Comparison of ENCODE assay signal across 21 mouse cellular contexts in the genomic region with DNA sequence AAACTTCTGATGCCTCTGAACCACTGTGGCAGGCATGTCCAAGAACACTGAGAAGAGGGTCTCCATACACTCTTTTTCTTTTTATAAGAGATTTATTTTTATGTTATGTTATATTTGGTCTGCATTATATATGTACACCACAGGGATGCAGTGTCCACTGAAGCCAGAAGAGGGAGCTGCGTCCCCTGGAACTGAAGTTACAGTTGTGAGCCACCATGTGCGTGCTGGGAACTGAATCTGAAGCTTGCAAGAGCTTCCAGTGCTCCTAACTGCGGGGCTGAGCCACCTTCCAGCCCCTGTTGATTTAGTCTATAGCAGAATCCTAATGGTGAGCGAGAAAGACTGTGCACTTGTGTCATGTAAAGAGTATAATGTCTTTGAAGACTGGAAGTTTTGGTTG.
DNase-seq lines count a peak whose midpoint lies in the region; ATAC-seq and TF ChIP-seq lines count a peak whose summit lies in the region.
"Had no signal": no experiment of that assay in that cellular context is flagged by ENCODE, and none has a peak within 500 bp of the region (broad histone marks: within the 10 kb centered on the region; RNA-seq: fewer than 3 reads in every experiment).

No protein-coding gene starts in this region.

- no peaks in the 10 kb centered on the region for H3K4me1 ChIP-seq in liver, embryonic 14.5 days (replicated peaks; ENCODE audit: control insufficient read depth in 2 of 2, insufficient read depth in 2 of 2, low read length in 1 of 2)
- H3K4me1 ChIP-seq in liver, postnatal 0 days (ENCODE audit: insufficient read depth), result no peaks in the 10 kb centered on the region
- no peaks in the 10 kb centered on the region for H3K4me1 ChIP-seq in ES-Bruce4 (ENCODE audit: control insufficient read depth, insufficient read depth, low read length)
- no peaks in the 10 kb centered on the region for H3K4me1 ChIP-seq in MEL (ENCODE audit: control insufficient read depth in 1 of 2, insufficient read depth in 2 of 2, low read length in 2 of 2)
- H3K4me1 ChIP-seq: embryonic facial prominence, embryonic 12.5 days; forebrain, embryonic 15.5 days; heart, embryonic 10.5 days had no signal

- TF ChIP-seq EP300 in liver, embryonic 14.5 days (IDR thresholded peaks at IDR 0.05; ENCODE audit: low read depth), result no peak
- no peak for TF ChIP-seq EP300 in liver, postnatal 0 days (IDR thresholded peaks at IDR 0.05; ENCODE audit: low read depth)
- TF ChIP-seq EP300 in ES-Bruce4 (IDR thresholded peaks at IDR 0.05; ENCODE audit: insufficient read depth, low read depth, low read length), result no peak
- TF ChIP-seq EP300 in MEL (IDR thresholded peaks at IDR 0.05; ENCODE audit: low read depth in 1 of 2, low read length in 2 of 2), result no peak

- DNase-seq in liver, embryonic 14.5 days (ENCODE audit: low read depth in 3 of 3, low spot score in 3 of 3), result no peak
- DNase-seq in liver, postnatal 0 days, result no peak
- DNase-seq in MEL (ENCODE audit: low read depth, low spot score), result peak; percentile 8
- no peak for DNase-seq in brain, embryonic 14.5 days (ENCODE audit: low read depth)
- no peak for DNase-seq in natural killer cell, adult 2 months (ENCODE audit: low spot score in 2 of 2)
- DNase-seq in cerebellum, postnatal 14 days, result no peak
- DNase-seq in testis, postnatal 10 days (ENCODE audit: low spot score), result no peak
- DNase-seq: adrenal gland, adult 8-10 months; adrenal gland, postnatal 36 days; cerebellum, adult 11 months; cerebellum, adult 8-10 months; cerebellum, postnatal 25 days; heart, adult 18-20 months; heart, postnatal 10 days; heart, postnatal 4 days had no signal

- H3K4me2 ChIP-seq in liver, embryonic 14.5 days (ENCODE audit: low read depth), result no peak overlapping the region
- no peak overlapping the region for H3K4me2 ChIP-seq in liver, postnatal 0 days (ENCODE audit: low read depth, low read length)
- H3K4me2 ChIP-seq: embryonic facial prominence, embryonic 12.5 days; forebrain, embryonic 15.5 days; hindbrain, embryonic 13.5 days had no signal

- H3K79me2 ChIP-seq in MEL (ENCODE audit: control insufficient read depth, insufficient read depth, low read length, poor library complexity), result no peaks in the 10 kb centered on the region

- H3K9me3 ChIP-seq in liver, embryonic 14.5 days (ENCODE audit: control insufficient read depth, low read length), result no peaks in the 10 kb centered on the region
- no peaks in the 10 kb centered on the region; the same call in 1 of the 2 replicates for H3K9me3 ChIP-seq in liver, postnatal 0 days (ENCODE audit: low read length)
- H3K9me3 ChIP-seq in ES-Bruce4 (replicated peaks; ENCODE audit: control insufficient read depth, insufficient read depth, low read length, poor library complexity, severe bottlenecking) (no peaks in the 10 kb centered on the region; the same call in 1 of the 2 replicates), MEL (replicated peaks; ENCODE audit: insufficient read depth, low read length) (no peaks in the 10 kb centered on the region)
- H3K9me3 ChIP-seq: embryonic facial prominence, embryonic 12.5 days; forebrain, embryonic 15.5 days; heart, embryonic 10.5 days; hindbrain, embryonic 13.5 days had no signal

- no peak overlapping the region for H3K4me3 ChIP-seq in liver, embryonic 14.5 days (ENCODE audit: insufficient read depth in 1 of 2, low read depth in 2 of 2, low read length in 2 of 2)
- H3K4me3 ChIP-seq in liver, postnatal 0 days (ENCODE audit: low read depth, low read length), result no peak overlapping the region
- H3K4me3 ChIP-seq in ES-Bruce4 (ENCODE audit: low read depth, low read length) (no peak overlapping the region), MEL (ENCODE audit: control insufficient read depth in 1 of 2, insufficient read depth in 1 of 2, low read depth in 2 of 2, low read length in 2 of 2) (no peak overlapping the region)
- H3K4me3 ChIP-seq: embryonic facial prominence, embryonic 12.5 days; forebrain, embryonic 15.5 days; heart, embryonic 10.5 days; hindbrain, embryonic 13.5 days had no signal

- H3K27me3 ChIP-seq in liver, embryonic 14.5 days (ENCODE audit: control insufficient read depth, insufficient read depth, low read length), result no peaks in the 10 kb centered on the region
- no peaks in the 10 kb centered on the region for H3K27me3 ChIP-seq in liver, postnatal 0 days (ENCODE audit: insufficient read depth, low read length)
- H3K27me3 ChIP-seq in ES-Bruce4 (ENCODE audit: control insufficient read depth, insufficient read depth, low read length, poor library complexity, severe bottlenecking) (no peaks in the 10 kb centered on the region), MEL (ENCODE audit: control insufficient read depth in 1 of 2, insufficient read depth in 2 of 2, low read length in 2 of 2) (no peaks in the 10 kb centered on the region)
- H3K27me3 ChIP-seq: embryonic facial prominence, embryonic 12.5 days; forebrain, embryonic 15.5 days; hindbrain, embryonic 13.5 days had no signal

- 60% methylated on average over 4 of the region's 4 CpGs for WGBS in liver, embryonic 14.5 days (ENCODE audit: insufficient replicate concordance)
- 75% methylated on average over 4 of the region's 4 CpGs for WGBS in liver, postnatal 0 days (ENCODE audit: insufficient replicate concordance)

- H3K9ac ChIP-seq in liver, embryonic 14.5 days (replicated peaks), result no peak overlapping the region
- no peak overlapping the region for H3K9ac ChIP-seq in liver, postnatal 0 days (replicated peaks)
- no peak overlapping the region for H3K9ac ChIP-seq in ES-Bruce4 (ENCODE audit: low read depth, poor library complexity, severe bottlenecking)
- no peak overlapping the region for H3K9ac ChIP-seq in MEL (ENCODE audit: control insufficient read depth, low read depth, low read length, poor library complexity, severe bottlenecking)
- H3K9ac ChIP-seq: embryonic facial prominence, embryonic 12.5 days; forebrain, embryonic 15.5 days; hindbrain, embryonic 13.5 days had no signal

- no peaks in the 10 kb centered on the region for H3K36me3 ChIP-seq in liver, embryonic 14.5 days (replicated peaks; ENCODE audit: control insufficient read depth, insufficient read depth, low read depth)
- no peaks in the 10 kb centered on the region for H3K36me3 ChIP-seq in liver, postnatal 0 days (replicated peaks; ENCODE audit: insufficient read depth, low read length)
- H3K36me3 ChIP-seq in ES-Bruce4 (ENCODE audit: control insufficient read depth, insufficient read depth, low read length, poor library complexity, severe bottlenecking), result no peaks in the 10 kb centered on the region
- no peaks in the 10 kb centered on the region for H3K36me3 ChIP-seq in MEL (ENCODE audit: control insufficient read depth in 1 of 2, insufficient read depth in 2 of 2, low read length in 2 of 2)
- H3K36me3 ChIP-seq: embryonic facial prominence, embryonic 12.5 days; forebrain, embryonic 15.5 days; G1E; heart, embryonic 10.5 days; hindbrain, embryonic 13.5 days had no signal

- no peak overlapping the region for H3K27ac ChIP-seq in liver, embryonic 14.5 days
- no peak overlapping the region for H3K27ac ChIP-seq in liver, postnatal 0 days (ENCODE audit: low read depth)
- no peak overlapping the region for H3K27ac ChIP-seq in ES-Bruce4 (ENCODE audit: insufficient read depth, low read length)
- H3K27ac ChIP-seq in MEL (ENCODE audit: control insufficient read depth, low read depth, low read length), result no peak overlapping the region
- H3K27ac ChIP-seq: embryonic facial prominence, embryonic 12.5 days; forebrain, embryonic 15.5 days; heart, embryonic 10.5 days; hindbrain, embryonic 13.5 days had no signal

- TF ChIP-seq POLR2A in ES-Bruce4 (IDR thresholded peaks at IDR 0.05; ENCODE audit: insufficient read depth, low read length), result no peak
- no peak for TF ChIP-seq POLR2A in MEL (IDR thresholded peaks at IDR 0.05; ENCODE audit: control insufficient read depth in 1 of 2, insufficient read depth in 1 of 2, low read depth in 1 of 2, low read length in 2 of 2, poor library complexity in 1 of 2)
- no peak for TF ChIP-seq POLR2A in brain, embryonic 14.5 days (IDR thresholded peaks at IDR 0.05; ENCODE audit: borderline replicate concordance, extremely low read depth, insufficient read depth, insufficient read length, poor library complexity, severe bottlenecking)

- TF ChIP-seq RAD21 in MEL (IDR thresholded peaks at IDR 0.05; ENCODE audit: low read depth, low read length), result peak; percentile 3; the same call in 1 of the 2 replicates

- 0 out of 2 replicates have a peak, but pooled peaks have one; percentile 7 for TF ChIP-seq CTCF in liver, embryonic 14.5 days (IDR thresholded peaks at IDR 0.05; ENCODE audit: low read depth)
- no peak for TF ChIP-seq CTCF in liver, postnatal 0 days (IDR thresholded peaks at IDR 0.05; ENCODE audit: low read depth)
- peak; percentile 33 for TF ChIP-seq CTCF in ES-Bruce4 (IDR thresholded peaks at IDR 0.05; ENCODE audit: low read depth, low read length)
- peak; percentile 13 to 17 (median 14); a peak in 2 of 6 replicates for TF ChIP-seq CTCF in MEL (IDR thresholded peaks at IDR 0.05 in 2 of 3, conservative IDR thresholded peaks at IDR 0.05 in 1 of 3; ENCODE audit: control insufficient read depth in 1 of 3, insufficient read depth in 1 of 3, low read depth in 2 of 3, low read length in 3 of 3, poor library complexity in 1 of 3, severe bottlenecking in 1 of 3)
- TF ChIP-seq CTCF in brain, embryonic 14.5 days (IDR thresholded peaks at IDR 0.05; ENCODE audit: borderline replicate concordance, extremely low read depth, insufficient read depth, insufficient read length), result 0 out of 2 replicates have a peak, but pooled peaks have one; percentile 3

- no peak for ATAC-seq in liver, embryonic 14.5 days (ENCODE audit: insufficient read depth)
- no peak for ATAC-seq in liver, postnatal 0 days
- ATAC-seq: forebrain, embryonic 15.5 days had no signal

TF ChIP-seq in MEL, 35 proteins besides CTCF, POLR2A, EP300 and RAD21 (continues in another document):
- no peak for TF ChIP-seq USF2 (IDR thresholded peaks at IDR 0.05; ENCODE audit: borderline replicate concordance in 1 of 2, insufficient read depth in 1 of 2, low read depth in 1 of 2, low read length in 2 of 2)
- TF ChIP-seq MYC (IDR thresholded peaks at IDR 0.05; ENCODE audit: low read depth, low read length), result no peak
- TF ChIP-seq TAL1 (IDR thresholded peaks at IDR 0.05; ENCODE audit: low read length), result no peak
- TF ChIP-seq ZMIZ1 (IDR thresholded peaks at IDR 0.05; ENCODE audit: low read depth, low read length), result no peak
- no peak for TF ChIP-seq UBTF (IDR thresholded peaks at IDR 0.05; ENCODE audit: borderline replicate concordance, insufficient read depth, low read depth, low read length)
- no peak for TF ChIP-seq TBP (IDR thresholded peaks at IDR 0.05; ENCODE audit: low read depth, low read length)
- TF ChIP-seq MYB (IDR thresholded peaks at IDR 0.05; ENCODE audit: low read depth, low read length), result no peak
- TF ChIP-seq E2F4 (IDR thresholded peaks at IDR 0.05; ENCODE audit: borderline replicate concordance, low read depth, low read length), result no peak
- no peak for TF ChIP-seq CHD1 (IDR thresholded peaks at IDR 0.05; ENCODE audit: low read depth, low read length)
- no peak for TF ChIP-seq ZC3H11A (IDR thresholded peaks at IDR 0.05; ENCODE audit: low read depth, low read length)
- no peak for TF ChIP-seq GABPA (IDR thresholded peaks at IDR 0.05; ENCODE audit: low read depth, low read length)
- no peak for TF ChIP-seq RCOR1 (IDR thresholded peaks at IDR 0.05; ENCODE audit: low read depth, low read length)
- TF ChIP-seq TCF12 (IDR thresholded peaks at IDR 0.05; ENCODE audit: low read depth, low read length), result no peak
